Mouse (Mus musculus) testis, adult 2 months (tissue): ENCODE measurements around the gene Ranbp9.

Source experiments
- CTCF ChIP-seq: fragments of 200-500 bp; IDR thresholded peaks from 2 replicates; pipeline ENCODE4 v1.5.1; 2012; ENCODE audit warnings: low read depth, mild to moderate bottlenecking, inconsistent platforms, low read length, moderate library complexity; ENCODE audit not compliant: control insufficient read depth, insufficient read depth, insufficient replicate concordance
- POLR2A ChIP-seq: fragments of 200-500 bp; IDR thresholded peaks from 2 replicates; pipeline ENCODE4 v1.6.1; 2012; ENCODE audit warnings: low read depth, mild to moderate bottlenecking, inconsistent platforms, low read length, moderate library complexity; ENCODE audit not compliant: control insufficient read depth

GRCm38 (mm10) chr13:43485278-43485976, 4.3 kb upstream of the Ranbp9 start:
- no peak for TF ChIP-seq POLR2A
- no peak for TF ChIP-seq CTCF
